Mouse (Mus musculus) forebrain, embryonic 11.5 days (tissue): ENCODE measurements around the gene Bcas3. TPM values are rescaled to one million over a fixed set of nuclear protein-coding genes. Genes with fewer than 3 reads are reported as not detected.

Experiments
- ATAC-seq: fragments of 200-750 bp; cut with Nextera tagmentation; replicated peaks from 2 replicates; pipeline ENCODE4 v1.8.0; 2017; ENCODE audit warnings: moderate TSS enrichment; ENCODE audit not compliant: low FRiP score
- DNase-seq: peaks from one replicate; pipeline ENCODE4 v3.0.0-alpha.2; 2017; ENCODE audit warnings: low spot score
- H3K27ac ChIP-seq: fragments of 300-500 bp; sonication (generic); 2 replicates; pipeline ENCODE4 v1.5.1; 2014; ENCODE audit warnings: low read depth, low read length
- H3K27me3 ChIP-seq: fragments of 300-500 bp; sonication (generic); 2 replicates; pipeline ENCODE4 v1.6.1; 2014; ENCODE audit warnings: mild to moderate bottlenecking, low read length, mixed read lengths; ENCODE audit not compliant: control insufficient read depth, insufficient read depth
- H3K36me3 ChIP-seq: fragments of 300-500 bp; sonication (generic); 2 replicates; pipeline ENCODE4 v1.6.1; 2014; ENCODE audit warnings: mild to moderate bottlenecking, low read length, moderate library complexity, mixed read lengths; ENCODE audit not compliant: control insufficient read depth, insufficient read depth
- H3K4me1 ChIP-seq: fragments of 300-500 bp; sonication (generic); replicated peaks from 2 replicates; pipeline ENCODE4 v1.6.1; 2014; ENCODE audit warnings: low read length, mixed read lengths; ENCODE audit not compliant: control insufficient read depth, insufficient read depth
- H3K4me2 ChIP-seq: fragments of 300-500 bp; sonication (generic); 2 replicates; pipeline ENCODE4 v1.6.1; 2014; ENCODE audit warnings: low read depth, mild to moderate bottlenecking, low read length, moderate library complexity, mixed read lengths; ENCODE audit not compliant: severe bottlenecking
- H3K4me3 ChIP-seq: fragments of 300-500 bp; sonication (generic); 2 replicates; pipeline ENCODE4 v1.5.1; 2014; ENCODE audit warnings: low read depth, low read length
- H3K9ac ChIP-seq: fragments of 300-500 bp; sonication (generic); 2 replicates; pipeline ENCODE4 v1.6.1; 2014; ENCODE audit warnings: low read length
- H3K9me3 ChIP-seq: fragments of 300-500 bp; sonication (generic); 2 replicates; pipeline ENCODE4 v1.6.1; 2016; ENCODE audit warnings: low read length, mixed read lengths; ENCODE audit not compliant: control insufficient read depth
- WGBS: fragments of 180-500 bp; shearing (Covaris S2); extraction: QIAGEN DNeasy Blood & Tissue Kit; methylation state at CpG from one replicate; pipeline ENCODE4 v1.1.7; 2014; 5-methylcytosine and 5-hydroxymethylcytosine counted together
- polyA plus RNA-seq: library from polyadenylated mRNA; unstranded; fragments of >200 nt; fragmentation: Nextera tagmentation; extraction: Ambion mirVana; gene quantifications from 2 replicates; pipeline ENCODE4 v1.2.1, GENCODE M21; 2014

Bcas3 gene
- polyA plus RNA-seq, 1 experiment from 2014 or later = 17.9 TPM

DNA sequence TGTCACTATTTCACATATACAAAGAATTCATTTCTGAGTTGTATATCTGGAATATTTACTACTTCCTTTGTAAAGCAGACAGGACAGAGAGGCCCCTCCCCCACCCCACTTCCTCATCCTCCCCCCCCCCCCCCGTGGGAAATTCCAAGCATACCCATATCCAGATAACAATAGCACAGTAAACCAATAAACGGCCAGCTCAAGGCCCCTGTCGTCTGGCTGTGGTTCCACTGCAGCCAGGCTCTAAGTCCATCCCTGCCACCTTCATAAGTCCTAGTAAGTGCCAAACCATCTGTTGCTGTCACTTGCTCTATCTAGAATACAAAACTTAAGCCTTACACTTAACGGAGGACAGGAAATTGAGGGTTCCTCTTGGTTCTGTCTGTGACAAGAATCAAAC is 221.5 kb downstream of the Bcas3 start:
- H3K9ac ChIP-seq = no peak overlapping the region
- H3K4me2 ChIP-seq = no peak overlapping the region
- DNase-seq (no peak), ATAC-seq (no peak)
- no peaks in the 10 kb centered on the region for H3K27me3 ChIP-seq
- H3K27ac ChIP-seq = no peak overlapping the region
- no peaks in the 10 kb centered on the region for H3K36me3 ChIP-seq
- no peaks in the 10 kb centered on the region for H3K9me3 ChIP-seq
- H3K4me3 ChIP-seq = no peak overlapping the region
- peaks cover 17% of the 10 kb centered on the region for H3K4me1 ChIP-seq
- 16% methylated on average over 4 of the region's 4 CpGs for WGBS

DNA sequence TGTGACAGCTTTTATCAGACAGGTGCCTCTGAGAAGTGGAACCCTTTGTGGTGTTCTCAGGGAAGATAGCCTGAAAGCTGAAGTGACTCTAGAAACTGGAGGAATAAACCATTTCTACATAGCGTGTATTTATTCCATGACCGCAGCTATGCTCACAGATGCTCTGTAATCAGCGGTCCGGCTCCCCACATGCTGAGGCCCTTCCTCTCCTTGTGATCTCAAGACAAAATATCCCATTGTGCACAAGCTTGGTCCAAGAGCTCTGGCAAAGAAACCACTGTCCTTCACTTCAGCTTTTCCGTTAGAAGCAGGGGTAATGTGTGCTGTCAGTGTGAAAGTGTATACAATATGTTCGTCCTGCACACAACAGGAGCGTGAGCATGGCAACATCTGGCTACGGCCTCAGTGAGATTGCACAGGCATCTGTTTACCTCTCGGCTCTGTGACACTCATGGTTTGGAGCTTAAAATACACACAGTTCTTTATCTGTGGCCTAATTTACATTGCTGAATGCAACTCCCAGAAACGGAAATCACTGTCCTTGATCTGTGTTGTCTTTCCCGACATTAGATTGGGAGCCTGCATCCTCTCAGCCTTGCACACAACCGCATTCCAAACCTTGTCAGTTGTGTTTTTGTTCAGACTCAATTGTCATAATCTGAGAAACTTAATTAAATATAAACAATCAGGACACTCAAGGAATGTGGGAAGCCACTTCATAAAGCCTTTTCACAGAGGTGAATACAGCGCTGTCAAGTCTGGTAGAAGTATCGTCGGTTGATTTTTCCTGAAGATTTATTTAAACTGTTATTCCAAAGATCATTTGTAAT is 225.1 kb downstream of the Bcas3 start:
- WGBS = 59% methylated on average over 15 of the region's 15 CpGs
- Histone ChIP-seq H3K36me3 (no peaks in the 10 kb centered on the region), H3K4me3 (no peak overlapping the region), H3K9ac (no peak overlapping the region), H3K4me2 (no peak overlapping the region), H3K9me3 (no peaks in the 10 kb centered on the region), H3K27ac (no peak overlapping the region), H3K27me3 (no peaks in the 10 kb centered on the region), H3K4me1 (peaks cover 5% of the 10 kb centered on the region; the same call in 1 of the 2 replicates)
- ATAC-seq (no peak), DNase-seq (no peak)

DNA sequence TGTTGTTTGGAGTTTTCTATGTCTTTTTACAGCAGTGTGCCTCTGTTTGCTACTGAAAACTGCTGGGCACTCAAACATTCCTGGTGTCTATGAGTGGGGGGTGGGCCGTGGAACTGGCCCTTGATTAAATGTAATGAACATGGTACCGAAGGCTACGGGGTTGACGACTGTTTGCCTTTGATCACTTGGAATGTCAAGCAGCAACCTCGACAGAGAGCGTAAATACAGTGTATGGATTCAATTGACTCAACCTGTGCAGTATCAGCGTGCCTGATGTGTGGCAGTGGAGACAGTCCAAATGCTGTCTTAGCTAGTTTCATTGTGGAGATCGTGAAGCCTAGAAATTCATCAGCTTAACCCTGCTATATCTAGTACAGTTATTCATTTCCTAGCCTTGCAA is 231.1 kb downstream of the Bcas3 start:
- 61% methylated on average over 8 of the region's 8 CpGs for WGBS
- no peaks in the 10 kb centered on the region for H3K9me3 ChIP-seq
- H3K27ac ChIP-seq = no peak overlapping the region
- no peaks in the 10 kb centered on the region for H3K36me3 ChIP-seq
- no peak for DNase-seq
- no peak overlapping the region for H3K9ac ChIP-seq
- no peaks in the 10 kb centered on the region for H3K4me1 ChIP-seq
- no peak for ATAC-seq
- no peaks in the 10 kb centered on the region for H3K27me3 ChIP-seq
- H3K4me3 ChIP-seq = no peak overlapping the region
- no peak overlapping the region for H3K4me2 ChIP-seq

DNA sequence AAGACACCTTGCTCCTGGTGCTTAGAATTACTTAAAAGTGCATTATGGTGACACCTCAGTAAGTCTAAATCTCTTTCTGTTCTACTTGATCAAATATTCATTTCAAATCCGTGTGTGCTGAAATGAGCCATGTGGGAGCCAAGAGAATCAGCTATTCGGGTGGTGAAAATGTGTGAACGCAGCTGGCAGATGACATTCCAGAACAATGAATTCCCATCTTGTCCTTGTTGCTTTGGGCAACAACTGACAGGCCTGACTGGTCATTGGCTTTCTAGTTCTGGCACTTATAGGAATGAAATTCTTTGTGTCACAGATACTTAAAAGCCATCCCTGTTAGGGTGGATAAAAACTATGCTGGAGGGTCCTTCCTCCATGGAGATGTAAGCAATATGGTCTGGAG is 240.7 kb downstream of the Bcas3 start:
- no peak for DNase-seq

GRCm38 (mm10) chr11:85599251-85599650 is 246.3 kb downstream of the Bcas3 start:
- Histone ChIP-seq H3K9ac (no peak overlapping the region), H3K4me3 (no peak overlapping the region), H3K27ac (no peak overlapping the region), H3K36me3 (no peaks in the 10 kb centered on the region), H3K4me1 (no peaks in the 10 kb centered on the region), H3K9me3 (no peaks in the 10 kb centered on the region), H3K27me3 (no peaks in the 10 kb centered on the region), H3K4me2 (no peak overlapping the region)
- DNase-seq = no peak
- no peak for ATAC-seq

More for the DNA sequence above, 240.7 kb downstream of the Bcas3 start:
- H3K36me3 ChIP-seq = no peaks in the 10 kb centered on the region
- no peak overlapping the region for H3K9ac ChIP-seq
- no peaks in the 10 kb centered on the region for H3K4me1 ChIP-seq
- no peak overlapping the region for H3K27ac ChIP-seq
- no peak overlapping the region for H3K4me2 ChIP-seq
- WGBS = 83% methylated on average over 3 of the region's 3 CpGs
- H3K4me3 ChIP-seq = no peak overlapping the region
- H3K9me3 ChIP-seq = no peaks in the 10 kb centered on the region
- no peaks in the 10 kb centered on the region for H3K27me3 ChIP-seq
- no peak for ATAC-seq

DNA sequence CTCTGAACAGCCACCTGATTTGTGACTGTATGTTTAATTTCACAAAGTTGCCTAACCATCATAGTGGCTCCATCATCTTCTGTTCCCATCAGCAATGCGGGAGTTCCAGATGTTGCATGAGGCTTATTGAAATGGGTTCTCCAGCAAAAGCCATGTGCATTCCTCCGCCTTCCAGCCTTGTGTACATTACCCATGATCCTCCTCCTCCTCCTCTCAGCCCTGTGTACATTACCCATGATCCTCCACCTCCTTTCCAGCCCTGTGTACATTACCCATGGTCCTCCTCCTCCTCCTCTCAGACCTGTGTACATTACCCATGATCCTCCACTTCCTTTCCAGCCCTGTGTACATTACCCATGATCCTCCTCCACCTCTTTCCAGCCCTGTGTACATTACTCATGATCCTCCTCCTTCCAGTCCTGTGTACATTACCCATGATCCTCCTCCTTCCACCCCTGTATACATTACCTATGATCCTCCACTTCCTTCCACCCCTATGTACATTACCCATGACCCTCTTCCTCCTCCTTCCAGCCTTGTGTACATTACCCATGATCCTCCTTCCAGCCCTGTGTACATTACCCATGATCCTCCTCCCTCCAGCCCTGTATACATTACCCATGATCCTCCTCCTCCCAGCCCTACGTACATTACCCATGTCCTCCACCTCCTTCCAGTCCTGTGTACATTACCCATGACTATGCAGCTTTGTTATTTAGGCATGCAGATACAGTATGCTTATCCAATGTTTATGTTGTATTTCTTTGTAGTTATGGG is 250.8 kb downstream of the Bcas3 start:
- H3K9ac ChIP-seq = no peak overlapping the region
- no peaks in the 10 kb centered on the region for H3K36me3 ChIP-seq
- H3K4me3 ChIP-seq = no peak overlapping the region
- no peaks in the 10 kb centered on the region for H3K4me1 ChIP-seq
- ATAC-seq (no peak), DNase-seq (no peak)
- H3K27ac ChIP-seq = no peak overlapping the region
- H3K4me2 ChIP-seq = no peak overlapping the region
- 92% methylated on average over 3 of the region's 3 CpGs for WGBS
- no peaks in the 10 kb centered on the region for H3K27me3 ChIP-seq
- H3K9me3 ChIP-seq = no peaks in the 10 kb centered on the region

GRCm38 (mm10) chr11:85609303-85609940 is 256.5 kb downstream of the Bcas3 start:
- no peak overlapping the region for H3K4me3 ChIP-seq
- H3K27me3 ChIP-seq = no peaks in the 10 kb centered on the region
- 79% methylated on average over 5 of the region's 5 CpGs for WGBS
- H3K9ac ChIP-seq = no peak overlapping the region
- no peaks in the 10 kb centered on the region for H3K4me1 ChIP-seq
- H3K4me2 ChIP-seq = no peak overlapping the region
- H3K9me3 ChIP-seq = no peaks in the 10 kb centered on the region
- no peak overlapping the region for H3K27ac ChIP-seq
- ATAC-seq = no peak
- DNase-seq = no peak
- no peaks in the 10 kb centered on the region for H3K36me3 ChIP-seq

DNA sequence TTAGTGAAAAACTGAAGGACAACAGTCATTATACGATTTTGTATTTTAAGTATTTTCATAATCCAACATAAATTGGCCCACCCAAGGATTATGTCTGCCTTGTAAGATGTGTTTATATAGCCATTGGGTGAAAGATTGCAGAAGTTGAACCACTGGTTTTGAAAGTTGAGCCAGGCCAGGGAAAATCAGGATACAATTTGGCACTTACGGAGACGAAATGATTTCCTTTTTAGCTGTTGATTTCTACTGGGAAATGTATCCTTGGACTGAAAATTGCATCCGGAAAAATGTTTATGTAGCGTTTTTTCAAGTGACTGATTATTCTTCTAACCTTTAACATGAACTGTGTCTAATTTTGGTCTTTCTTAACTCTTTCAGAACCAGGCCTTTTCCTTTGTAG is 260.1 kb downstream of the Bcas3 start:
- no peak for DNase-seq

More for the DNA sequence above, 260.1 kb downstream of the Bcas3 start:
- Histone ChIP-seq H3K4me3 (no peak overlapping the region), H3K36me3 (no peaks in the 10 kb centered on the region), H3K9ac (no peak overlapping the region), H3K4me1 (no peaks in the 10 kb centered on the region), H3K9me3 (no peaks in the 10 kb centered on the region), H3K4me2 (no peak overlapping the region), H3K27me3 (no peaks in the 10 kb centered on the region), H3K27ac (no peak overlapping the region)
- 82% methylated on average over 5 of the region's 5 CpGs for WGBS
- ATAC-seq = no peak
